Mouse (Mus musculus) MEL (cell line): Measurements from ENCODE around the gene Cdc42bpa.

ENCODE experiments used
- BHLHE40 ChIP-seq: IDR thresholded peaks from 2 replicates; pipeline ENCODE4 v1.6.1; 2012; ENCODE audit warnings: low read depth, mild to moderate bottlenecking, inconsistent platforms, low read length, improper control_type of control experiment, borderline replicate concordance
- CTCF ChIP-seq, 3 experiments: IDR thresholded peaks in 2 of 3; conservative IDR thresholded peaks in 1 of 3; 2 replicates each; pipeline ENCODE4 v1.5.1; 2011 to 2012; ENCODE audit warnings: low read length in 3 of 3, low read depth in 2 of 3, mild to moderate bottlenecking in 2 of 3, improper control_type of control experiment in 1 of 3, inconsistent platforms in 1 of 3, mixed read lengths in 1 of 3, moderate library complexity in 1 of 3; ENCODE audit not compliant: control insufficient read depth in 1 of 3, insufficient read depth in 1 of 3, poor library complexity in 1 of 3, severe bottlenecking in 1 of 3
- GATA1 ChIP-seq: IDR thresholded peaks from 2 replicates; pipeline ENCODE4 v1.6.1; 2011; ENCODE audit warnings: low read depth, low read length, improper control_type of control experiment
- USF1 ChIP-seq: IDR thresholded peaks from 2 replicates; pipeline ENCODE4 v1.6.1; 2014; ENCODE audit warnings: low read depth, mild to moderate bottlenecking, inconsistent platforms, low read length, improper control_type of control experiment, moderate library complexity

DNA sequence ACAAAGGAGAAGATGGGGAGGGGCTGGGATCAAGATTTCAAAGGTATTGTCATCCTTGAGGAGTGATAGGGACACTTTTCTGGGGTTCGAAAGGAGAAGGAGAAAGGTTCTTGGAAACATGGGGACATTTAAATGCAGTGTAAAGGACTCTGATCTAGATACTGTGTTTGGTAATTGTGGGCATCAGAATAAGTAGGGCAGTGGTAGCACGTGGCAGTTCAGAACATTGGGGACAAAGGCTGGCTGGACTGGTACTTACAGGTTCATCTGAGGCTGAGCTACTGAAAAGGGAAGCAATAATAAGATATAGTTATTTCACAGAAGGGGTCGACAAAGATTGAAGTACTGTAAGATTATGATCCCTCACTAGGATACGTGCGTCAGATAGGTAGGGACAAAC lies 63.2 kb downstream of the Cdc42bpa start:
- TF ChIP-seq CTCF (IDR thresholded peaks at IDR 0.05 in 2 of 3, conservative IDR thresholded peaks at IDR 0.05 in 1 of 3; ENCODE audit: control insufficient read depth in 1 of 3, insufficient read depth in 1 of 3, low read depth in 2 of 3, low read length in 3 of 3, poor library complexity in 1 of 3, severe bottlenecking in 1 of 3) (no peak), GATA1 (no peak), BHLHE40 (no peak), USF1 (no peak)
